Mouse (Mus musculus) heart, postnatal 0 days (tissue): ENCODE measurements around the gene Ispd. TPM values are rescaled to one million over a fixed set of nuclear protein-coding genes. Genes with fewer than 3 reads are reported as not detected.

Source experiments
- ATAC-seq: fragments of 200-750 bp; cut with Nextera tagmentation; 2 replicates; pipeline ENCODE4 v1.8.0; 2017; ENCODE audit warnings: low read depth, moderate number of reproducible peaks, moderate library complexity; ENCODE audit not compliant: insufficient read depth
- DNase-seq: peaks from one replicate; pipeline ENCODE4 v3.0.0-alpha.2; 2016; ENCODE audit warnings: low spot score
- H3K27ac ChIP-seq: fragments of 300-500 bp; sonication (generic); 2 replicates; pipeline ENCODE4 v1.5.1; 2014; ENCODE audit warnings: low read depth, mild to moderate bottlenecking
- H3K27me3 ChIP-seq: fragments of 300-500 bp; sonication (generic); 2 replicates; pipeline ENCODE4 v1.6.1; 2014; ENCODE audit warnings: low read length, mixed read lengths; ENCODE audit not compliant: control insufficient read depth, insufficient read depth
- H3K36me3 ChIP-seq: fragments of 300-500 bp; sonication (generic); replicated peaks from 2 replicates; pipeline ENCODE4 v1.6.1; 2014; ENCODE audit warnings: low read length, mixed read lengths; ENCODE audit not compliant: control insufficient read depth, insufficient read depth
- H3K4me1 ChIP-seq: fragments of 300-500 bp; sonication (generic); 2 replicates; pipeline ENCODE4 v1.6.1; 2014; ENCODE audit warnings: antibody characterized with exemption; ENCODE audit not compliant: control insufficient read depth, insufficient read depth
- H3K4me2 ChIP-seq: fragments of 300-500 bp; sonication (generic); 2 replicates; pipeline ENCODE4 v1.6.1; 2014; ENCODE audit warnings: low read depth, mild to moderate bottlenecking, low read length, moderate library complexity
- H3K4me3 ChIP-seq: fragments of 300-500 bp; sonication (generic); 2 replicates; pipeline ENCODE4 v1.5.1; 2014; ENCODE audit warnings: low read depth, low read length
- H3K9ac ChIP-seq: fragments of 300-500 bp; sonication (generic); replicated peaks from 2 replicates; pipeline ENCODE4 v1.6.1; 2014; ENCODE audit warnings: low read depth, low read length, mixed read lengths
- H3K9me3 ChIP-seq: fragments of 300-500 bp; sonication (generic); replicated peaks from 2 replicates; pipeline ENCODE4 v1.6.1; 2016; ENCODE audit warnings: low read length; ENCODE audit not compliant: control insufficient read depth
- CTCF ChIP-seq: IDR thresholded peaks from 2 replicates; pipeline ENCODE4 v1.5.1; 2016; ENCODE audit warnings: antibody characterized with exemption, control low read depth, low read depth
- EP300 ChIP-seq: IDR thresholded peaks from 2 replicates; pipeline ENCODE4 v1.6.1; 2016; ENCODE audit warnings: antibody characterized with exemption, low read depth
- WGBS: fragments of 180-500 bp; shearing (Covaris S2); extraction: QIAGEN DNeasy Blood & Tissue Kit; methylation state at CpG from one replicate; pipeline ENCODE4 v1.1.7; 2014; 5-methylcytosine and 5-hydroxymethylcytosine counted together
- polyA plus RNA-seq: library from polyadenylated mRNA; unstranded; fragments of >200 nt; fragmentation: Nextera tagmentation; extraction: Ambion mirVana; gene quantifications from 2 replicates; pipeline ENCODE4 v1.2.1, GENCODE M21; 2015
- total RNA-seq: library from RNA; depleted of rRNA; stranded (reverse); fragments of >200 nt; gene quantifications from 2 replicates; pipeline ENCODE4 v1.2.3, GENCODE M21; 2014; ENCODE audit warnings: low replicate concordance

The Ispd gene
- total and polyA plus RNA-seq, 2 experiments from 2014 or later: 6.6 to 8.5 TPM

GRCm38 (mm10) chr12:36483346-36483745 is 102.1 kb downstream of the Ispd start:
- no peaks in the 10 kb centered on the region for H3K4me1 ChIP-seq
- H3K9me3 ChIP-seq: no peaks in the 10 kb centered on the region
- DNase-seq: no peak
- no peak overlapping the region for H3K4me2 ChIP-seq
- H3K9ac ChIP-seq: no peak overlapping the region
- ATAC-seq: no peak
- H3K4me3 ChIP-seq: no peak overlapping the region
- H3K27ac ChIP-seq: no peak overlapping the region
- 65% methylated on average over 2 of the region's 2 CpGs for WGBS
- H3K27me3 ChIP-seq: no peaks in the 10 kb centered on the region
- TF ChIP-seq CTCF: no peak
- TF ChIP-seq EP300: no peak
- H3K36me3 ChIP-seq: no peaks in the 10 kb centered on the region

GRCm38 (mm10) chr12:36497565-36497964 is 116.3 kb downstream of the Ispd start:
- Histone ChIP-seq H3K4me1 (no peaks in the 10 kb centered on the region), H3K36me3 (no peaks in the 10 kb centered on the region), H3K27me3 (no peaks in the 10 kb centered on the region), H3K9me3 (no peaks in the 10 kb centered on the region), H3K4me3 (no peak overlapping the region), H3K27ac (no peak overlapping the region), H3K4me2 (no peak overlapping the region), H3K9ac (no peak overlapping the region)
- DNase-seq (no peak), ATAC-seq (no peak)
- TF ChIP-seq CTCF: no peak
- no peak for TF ChIP-seq EP300
- 79% methylated on average over 3 of the region's 3 CpGs for WGBS

- Histone ChIP-seq H3K27me3 (no peaks in the 10 kb centered on the region), H3K9ac (no peak overlapping the region), H3K4me3 (no peak overlapping the region), H3K36me3 (no peaks in the 10 kb centered on the region), H3K9me3 (no peaks in the 10 kb centered on the region), H3K4me2 (no peak overlapping the region), H3K27ac (no peak overlapping the region), H3K4me1 (no peaks in the 10 kb centered on the region)
- DNase-seq: no peak
- ATAC-seq: no peak
- TF ChIP-seq EP300 (no peak), CTCF (no peak)
- WGBS: 83% methylated on average over 7 of the region's 7 CpGs
Observed at GRCm38 (mm10) chr12:36507111-36507903, 126.1 kb downstream of the Ispd start.

- Histone ChIP-seq H3K27me3 (no peaks in the 10 kb centered on the region), H3K4me2 (no peak overlapping the region), H3K36me3 (no peaks in the 10 kb centered on the region), H3K9me3 (no peaks in the 10 kb centered on the region), H3K27ac (no peak overlapping the region), H3K4me3 (no peak overlapping the region), H3K4me1 (no peaks in the 10 kb centered on the region), H3K9ac (no peak overlapping the region)
- WGBS: 77% methylated on average over 10 of the region's 10 CpGs
- no peak for DNase-seq
- TF ChIP-seq CTCF: no peak
- TF ChIP-seq EP300: no peak
- no peak for ATAC-seq
Observed at GRCm38 (mm10) chr12:36509954-36510642, 128.8 kb downstream of the Ispd start.

GRCm38 (mm10) chr12:36521774-36522173 is 140.5 kb downstream of the Ispd start:
- DNase-seq: no peak
- Histone ChIP-seq H3K4me3 (no peak overlapping the region), H3K9me3 (no peaks in the 10 kb centered on the region), H3K36me3 (no peaks in the 10 kb centered on the region), H3K9ac (no peak overlapping the region), H3K27ac (no peak overlapping the region), H3K4me2 (no peak overlapping the region), H3K27me3 (no peaks in the 10 kb centered on the region), H3K4me1 (no peaks in the 10 kb centered on the region)
- ATAC-seq: no peak
- 66% methylated on average over 2 of the region's 2 CpGs for WGBS
- TF ChIP-seq CTCF: no peak
- no peak for TF ChIP-seq EP300
